Mouse (Mus musculus) E14TG2a.4 (cell line): Measurements from ENCODE around the gene Alg14.

ENCODE experiments used
- H3K27me3 ChIP-seq: 2 replicates; pipeline ENCODE4 v1.6.1; 2014; ENCODE audit warnings: low read length, control low read depth; ENCODE audit not compliant: insufficient read depth
- H3K36me3 ChIP-seq: 2 replicates; pipeline ENCODE4 v1.6.1; 2014; ENCODE audit warnings: low read length, control low read depth; ENCODE audit not compliant: insufficient read depth
- H3K4me1 ChIP-seq: replicated peaks from 2 replicates; pipeline ENCODE4 v1.6.1; 2014; ENCODE audit warnings: low read depth, low read length, control low read depth
- H3K4me3 ChIP-seq: replicated peaks from 2 replicates; pipeline ENCODE4 v1.5.1; 2014; ENCODE audit warnings: mild to moderate bottlenecking, low read length
- H3K9me3 ChIP-seq: 2 replicates; pipeline ENCODE4 v1.6.1; 2014; ENCODE audit warnings: low read length, control low read depth
- CTCF ChIP-seq: conservative IDR thresholded peaks from 2 replicates; pipeline ENCODE4 v1.5.1; 2014; ENCODE audit warnings: low read length
- NANOG ChIP-seq: IDR thresholded peaks from 2 replicates; pipeline ENCODE4 v1.6.1; 2014; ENCODE audit warnings: borderline replicate concordance, low read length, mixed read lengths
- POU5F1 ChIP-seq: IDR thresholded peaks from 2 replicates; pipeline ENCODE4 v1.6.1; 2014; ENCODE audit warnings: low read length, borderline replicate concordance

The Alg14 gene

GRCm38 (mm10) chr3:121336234-121336890 is 44.8 kb downstream of the Alg14 start:
- Histone ChIP-seq H3K27me3 (no peaks in the 10 kb centered on the region), H3K4me1 (peaks cover 14% of the 10 kb centered on the region), H3K36me3 (no peaks in the 10 kb centered on the region), H3K4me3 (no peak overlapping the region), H3K9me3 (no peaks in the 10 kb centered on the region)
- TF ChIP-seq POU5F1 (no peak), NANOG (no peak), CTCF (no peak)

GRCm38 (mm10) chr3:121338687-121339086 is 47.1 kb downstream of the Alg14 start:
- no peak for TF ChIP-seq NANOG
- no peak for TF ChIP-seq POU5F1
- no peak for TF ChIP-seq CTCF

GRCm38 (mm10) chr3:121340321-121340761 is 48.8 kb downstream of the Alg14 start:
- Histone ChIP-seq H3K9me3 (no peaks in the 10 kb centered on the region), H3K4me3 (no peak overlapping the region), H3K27me3 (no peaks in the 10 kb centered on the region), H3K36me3 (no peaks in the 10 kb centered on the region), H3K4me1 (peaks cover 14% of the 10 kb centered on the region)
- no peak for TF ChIP-seq POU5F1
- TF ChIP-seq NANOG, result no peak
- no peak for TF ChIP-seq CTCF

More at GRCm38 (mm10) chr3:121338687-121339086, 47.1 kb downstream of the Alg14 start:
- H3K9me3 ChIP-seq, result no peaks in the 10 kb centered on the region
- H3K4me3 ChIP-seq, result no peak overlapping the region
- H3K36me3 ChIP-seq, result no peaks in the 10 kb centered on the region
- H3K4me1 ChIP-seq, result peaks cover 14% of the 10 kb centered on the region
- H3K27me3 ChIP-seq, result no peaks in the 10 kb centered on the region

GRCm38 (mm10) chr3:121343224-121343623 is 51.7 kb downstream of the Alg14 start:
- H3K36me3 ChIP-seq, result no peaks in the 10 kb centered on the region
- H3K9me3 ChIP-seq, result no peaks in the 10 kb centered on the region
- no peak overlapping the region for H3K4me3 ChIP-seq
- H3K4me1 ChIP-seq, result no peaks in the 10 kb centered on the region
- H3K27me3 ChIP-seq, result no peaks in the 10 kb centered on the region
- TF ChIP-seq POU5F1, result no peak

- Histone ChIP-seq H3K4me1 (peaks cover 5% of the 10 kb centered on the region), H3K27me3 (no peaks in the 10 kb centered on the region), H3K9me3 (no peaks in the 10 kb centered on the region), H3K4me3 (no peak overlapping the region), H3K36me3 (no peaks in the 10 kb centered on the region)
- TF ChIP-seq NANOG (no peak), POU5F1 (no peak)
Observed at GRCm38 (mm10) chr3:121344056-121344945, 52.7 kb downstream of the Alg14 start.

- H3K4me3 ChIP-seq, result no peak overlapping the region
- TF ChIP-seq POU5F1 (no peak), NANOG (no peak), CTCF (no peak)
- no peaks in the 10 kb centered on the region for H3K36me3 ChIP-seq
- no peaks in the 10 kb centered on the region for H3K9me3 ChIP-seq
- H3K4me1 ChIP-seq, result peaks cover 13% of the 10 kb centered on the region
- no peaks in the 10 kb centered on the region for H3K27me3 ChIP-seq
Observed at GRCm38 (mm10) chr3:121344951-121345642, 53.5 kb downstream of the Alg14 start.

- Histone ChIP-seq H3K27me3 (no peaks in the 10 kb centered on the region), H3K9me3 (no peaks in the 10 kb centered on the region), H3K4me1 (peaks cover 16% of the 10 kb centered on the region), H3K4me3 (no peak overlapping the region), H3K36me3 (no peaks in the 10 kb centered on the region)
- TF ChIP-seq POU5F1, result no peak
Observed at GRCm38 (mm10) chr3:121345643-121346000, 54.0 kb downstream of the Alg14 start.

- peaks cover 16% of the 10 kb centered on the region for H3K4me1 ChIP-seq
- TF ChIP-seq NANOG (no peak), CTCF (no peak), POU5F1 (no peak)
- H3K36me3 ChIP-seq, result no peaks in the 10 kb centered on the region
- no peaks in the 10 kb centered on the region for H3K9me3 ChIP-seq
- H3K4me3 ChIP-seq, result no peak overlapping the region
- no peaks in the 10 kb centered on the region for H3K27me3 ChIP-seq
Observed at GRCm38 (mm10) chr3:121346507-121347267, 55.1 kb downstream of the Alg14 start.
